In genomic region chr5:75900231-75900920, GRCm38 (mm10) we compare ENCODE assay signal across 11 mouse cellular contexts.
DNase-seq lines count a peak whose midpoint lies in the region; ATAC-seq and TF ChIP-seq lines count a peak whose summit lies in the region.
"Had no signal": no experiment of that assay in that cellular context is flagged by ENCODE, and none has a peak within 500 bp of the region (broad histone marks: within the 10 kb centered on the region; RNA-seq: fewer than 3 reads in every experiment).

No protein-coding gene starts in this region.

- H3K9ac ChIP-seq in midbrain, embryonic 13.5 days (replicated peaks), result no peak overlapping the region
- H3K9ac ChIP-seq in midbrain, postnatal 0 days (replicated peaks; ENCODE audit: low read length, poor library complexity, severe bottlenecking), result no peak overlapping the region
- H3K9ac ChIP-seq: embryonic facial prominence, embryonic 12.5 days had no signal

- H3K4me2 ChIP-seq in midbrain, embryonic 13.5 days (replicated peaks), result no peak overlapping the region
- no peak overlapping the region for H3K4me2 ChIP-seq in midbrain, postnatal 0 days (ENCODE audit: low read depth, low read length, poor library complexity, severe bottlenecking)
- H3K4me2 ChIP-seq: embryonic facial prominence, embryonic 12.5 days had no signal

- ATAC-seq in midbrain, embryonic 13.5 days, result peak; percentile 40; the same call in 1 of the 2 replicates
- no peak for ATAC-seq in midbrain, postnatal 0 days (ENCODE audit: low FRiP score)
- ATAC-seq: forebrain, embryonic 16.5 days had no signal

- no peak overlapping the region for H3K4me3 ChIP-seq in midbrain, embryonic 13.5 days (replicated peaks)
- no peak overlapping the region for H3K4me3 ChIP-seq in midbrain, postnatal 0 days (ENCODE audit: low read depth, low read length)
- H3K4me3 ChIP-seq in heart, embryonic 10.5 days, result peak overlapping the region; percentile 24
- H3K4me3 ChIP-seq: embryonic facial prominence, embryonic 12.5 days had no signal

- no peaks in the 10 kb centered on the region for H3K9me3 ChIP-seq in midbrain, embryonic 13.5 days
- no peaks in the 10 kb centered on the region for H3K9me3 ChIP-seq in midbrain, postnatal 0 days (ENCODE audit: low read length)
- H3K9me3 ChIP-seq in heart, embryonic 10.5 days, result no peaks in the 10 kb centered on the region
- H3K9me3 ChIP-seq: embryonic facial prominence, embryonic 12.5 days had no signal

- no peak overlapping the region for H3K27ac ChIP-seq in midbrain, embryonic 13.5 days
- H3K27ac ChIP-seq in midbrain, postnatal 0 days (ENCODE audit: low read depth, low read length), result no peak overlapping the region
- peak overlapping the region; percentile 81 for H3K27ac ChIP-seq in heart, embryonic 10.5 days
- H3K27ac ChIP-seq: embryonic facial prominence, embryonic 12.5 days had no signal

- H3K27me3 ChIP-seq in midbrain, embryonic 13.5 days, result no peaks in the 10 kb centered on the region
- no peaks in the 10 kb centered on the region for H3K27me3 ChIP-seq in midbrain, postnatal 0 days (ENCODE audit: insufficient read depth, low read length)
- H3K27me3 ChIP-seq in heart, embryonic 10.5 days (ENCODE audit: insufficient read depth, poor library complexity, severe bottlenecking), result no peaks in the 10 kb centered on the region
- H3K27me3 ChIP-seq: embryonic facial prominence, embryonic 12.5 days had no signal

- H3K4me1 ChIP-seq in midbrain, embryonic 13.5 days (replicated peaks), result peaks cover 20% of the 10 kb centered on the region
- no peaks in the 10 kb centered on the region for H3K4me1 ChIP-seq in midbrain, postnatal 0 days (ENCODE audit: insufficient read depth, low read length)
- H3K4me1 ChIP-seq in heart, embryonic 10.5 days, result peaks cover 36% of the 10 kb centered on the region

- no peaks in the 10 kb centered on the region for H3K36me3 ChIP-seq in midbrain, embryonic 13.5 days
- no peaks in the 10 kb centered on the region for H3K36me3 ChIP-seq in midbrain, postnatal 0 days (ENCODE audit: insufficient read depth, low read length)
- no peaks in the 10 kb centered on the region for H3K36me3 ChIP-seq in heart, embryonic 10.5 days
- H3K36me3 ChIP-seq: embryonic facial prominence, embryonic 12.5 days had no signal

- no peak for DNase-seq in midbrain, postnatal 0 days (ENCODE audit: low spot score)
- no peak for DNase-seq in heart, embryonic 10.5 days (ENCODE audit: low spot score)
- peak; percentile 12 to 28 for DNase-seq in kidney, adult 8-10 months
- peak; percentile 71 for DNase-seq in lung, postnatal 25 days (ENCODE audit: low spot score)
- DNase-seq in left cerebral cortex, adult 9 months (ENCODE audit: low spot score in 2 of 2), result no peak
- no peak for DNase-seq in cerebellum, adult 8-10 months
- DNase-seq: cerebellum, adult 11 months; left cerebral cortex, postnatal 4 days had no signal

- WGBS in midbrain, embryonic 13.5 days, result 61% methylated on average over 16 of the region's 16 CpGs
- 52% methylated on average over 16 of the region's 16 CpGs for WGBS in midbrain, postnatal 0 days
- 17% methylated on average over 16 of the region's 16 CpGs for WGBS in heart, embryonic 10.5 days

- TF ChIP-seq CTCF in midbrain, postnatal 0 days (IDR thresholded peaks at IDR 0.05), result no peak

Comparison
In these comparisons a context has a peak if more than half of its experiments do, and no peak if none do; other contexts are left out.
1. DNase-seq: peak in kidney, adult 8-10 months (2 of 2) and lung, postnatal 25 days (single experiment); none in midbrain, postnatal 0 days (single experiment), heart, embryonic 10.5 days (single experiment), left cerebral cortex, adult 9 months (0 of 2) and cerebellum, adult 8-10 months (single experiment).